Mouse (Mus musculus) CH12.LX (cell line): ENCODE results near the gene Cd200r3. TPM values are rescaled to one million over a fixed set of nuclear protein-coding genes. Genes with fewer than 3 reads are reported as not detected.
A peak's percentile ranks its signal among the peaks of the same experiment; 100 is the strongest.

ENCODE experiments used
- DNase-seq: peaks from one replicate; pipeline ENCODE4 v3.0.0-alpha.2; 2013; ENCODE audit errors: extremely low read depth
- H3K27ac ChIP-seq: 2 replicates; pipeline ENCODE4 v1.5.1; 2012; ENCODE audit warnings: low read depth, mild to moderate bottlenecking, control low read depth, moderate library complexity; ENCODE audit not compliant: insufficient read depth
- H3K27me3 ChIP-seq: replicated peaks from 2 replicates; pipeline ENCODE3; 2012; ENCODE audit warnings: inconsistent platforms
- H3K36me3 ChIP-seq, 2 experiments: replicated peaks in 1 of 2; 2 replicates each; pipeline versions ENCODE3 to v1.6.1; 2012; ENCODE audit warnings: inconsistent platforms in 1 of 2, low read length in 1 of 2, mild to moderate bottlenecking in 1 of 2, mixed read lengths in 1 of 2, moderate library complexity in 1 of 2; ENCODE audit not compliant: control insufficient read depth in 1 of 2, insufficient read depth in 1 of 2
- H3K4me1 ChIP-seq, 2 experiments: 2 replicates each; pipeline ENCODE4 v1.6.1; 2012; ENCODE audit warnings: inconsistent platforms in 1 of 2, moderate library complexity in 1 of 2; ENCODE audit not compliant: insufficient read depth in 2 of 2, control insufficient read depth in 1 of 2
- H3K4me2 ChIP-seq: 2 replicates; pipeline ENCODE4 v1.6.1; 2012; ENCODE audit warnings: low read depth, mild to moderate bottlenecking, control low read depth; ENCODE audit not compliant: poor library complexity, insufficient read depth, severe bottlenecking
- H3K4me3 ChIP-seq, 3 experiments: fragments of 150-350 bp in 1 of 3; sonication (generic) in 1 of 3; replicated peaks in 1 of 3; 2 replicates each; pipeline versions ENCODE3 to v1.5.1; 2011 to 2012; ENCODE audit warnings: low read depth in 2 of 3, low read length in 2 of 3, mild to moderate bottlenecking in 2 of 3, moderate library complexity in 2 of 3, control low read depth in 1 of 3, improper control_type of control experiment in 1 of 3, inconsistent platforms in 1 of 3, mixed read lengths in 1 of 3; ENCODE audit not compliant: poor library complexity in 1 of 3
- H3K79me2 ChIP-seq: replicated peaks from 2 replicates; pipeline ENCODE4 v1.6.1; 2012; ENCODE audit warnings: mild to moderate bottlenecking, moderate library complexity; ENCODE audit not compliant: control insufficient read depth, poor library complexity, insufficient read depth, severe bottlenecking; ENCODE audit errors: extremely low read depth
- H3K9ac ChIP-seq: 2 replicates; pipeline ENCODE4 v1.6.1; 2012; ENCODE audit warnings: low read depth, mild to moderate bottlenecking, control low read depth, moderate library complexity; ENCODE audit not compliant: insufficient read depth
- H3K9me3 ChIP-seq: replicated peaks from 2 replicates; pipeline ENCODE3; 2012; ENCODE audit warnings: low read length, inconsistent platforms, mixed read lengths
- BHLHE40 ChIP-seq: IDR thresholded peaks from 2 replicates; pipeline ENCODE4 v1.6.1; 2011; ENCODE audit warnings: mild to moderate bottlenecking, low read depth, low read length, improper control_type of control experiment
- CHD1 ChIP-seq: IDR thresholded peaks from 2 replicates; pipeline ENCODE4 v1.6.1; 2012; ENCODE audit warnings: low read depth, low read length, improper control_type of control experiment, inconsistent platforms
- CHD2 ChIP-seq: IDR thresholded peaks from 2 replicates; pipeline ENCODE4 v1.6.1; 2011; ENCODE audit warnings: low read length, improper control_type of control experiment
- CTCF ChIP-seq, 2 experiments: IDR thresholded peaks in 1 of 2; conservative IDR thresholded peaks in 1 of 2; 2 replicates each; pipeline ENCODE4 v1.5.1; 2011 to 2012; ENCODE audit warnings: low read depth in 2 of 2, low read length in 2 of 2, improper control_type of control experiment in 1 of 2, inconsistent platforms in 1 of 2, mild to moderate bottlenecking in 1 of 2, moderate library complexity in 1 of 2
- GABPA ChIP-seq: IDR thresholded peaks from 2 replicates; pipeline ENCODE4 v1.6.1; 2012; ENCODE audit warnings: low read depth, low read length, improper control_type of control experiment, inconsistent platforms; ENCODE audit not compliant: insufficient replicate concordance
- HCFC1 ChIP-seq: IDR thresholded peaks from 2 replicates; pipeline ENCODE4 v1.6.1; 2012; ENCODE audit warnings: low read depth, mild to moderate bottlenecking, inconsistent platforms, low read length, improper control_type of control experiment
- IRF4 ChIP-seq: IDR thresholded peaks from 2 replicates; pipeline ENCODE4 v1.6.1; 2014; ENCODE audit warnings: low read depth, mild to moderate bottlenecking, inconsistent platforms, low read length, improper control_type of control experiment
- JUND ChIP-seq: conservative IDR thresholded peaks from 2 replicates; pipeline ENCODE4 v1.6.1; 2011; ENCODE audit warnings: low read depth, low read length, improper control_type of control experiment
- KAT2A ChIP-seq: IDR thresholded peaks from 2 replicates; pipeline ENCODE4 v1.6.1; 2012; ENCODE audit warnings: low read length, improper control_type of control experiment, inconsistent platforms; ENCODE audit not compliant: insufficient replicate concordance
- MAZ ChIP-seq: IDR thresholded peaks from 2 replicates; pipeline ENCODE4 v1.6.1; 2012; ENCODE audit warnings: low read depth, mild to moderate bottlenecking, inconsistent platforms, low read length, improper control_type of control experiment, moderate library complexity
- MEF2A ChIP-seq: IDR thresholded peaks from 2 replicates; pipeline ENCODE4 v1.6.1; 2014; ENCODE audit warnings: low read depth, mild to moderate bottlenecking, inconsistent platforms, low read length, improper control_type of control experiment, borderline replicate concordance
- MXI1 ChIP-seq: IDR thresholded peaks from 2 replicates; pipeline ENCODE4 v1.6.1; 2011; ENCODE audit warnings: mild to moderate bottlenecking, low read depth, low read length, improper control_type of control experiment
- MYC ChIP-seq: IDR thresholded peaks from 2 replicates; pipeline ENCODE4 v1.6.1; 2011; ENCODE audit warnings: low read depth, mild to moderate bottlenecking, improper control_type of control experiment, low read length
- NELFE ChIP-seq: IDR thresholded peaks from 2 replicates; pipeline ENCODE4 v1.6.1; 2011; ENCODE audit warnings: low read depth, low read length, improper control_type of control experiment
- NRF1 ChIP-seq: IDR thresholded peaks from 2 replicates; pipeline ENCODE4 v1.6.1; 2014; ENCODE audit warnings: low read depth, mild to moderate bottlenecking, inconsistent platforms, low read length, improper control_type of control experiment, moderate library complexity
- PAX5 ChIP-seq: IDR thresholded peaks from 2 replicates; pipeline ENCODE4 v1.6.1; 2012; ENCODE audit warnings: low read length, inconsistent platforms, mixed read lengths
- POLR2A ChIP-seq: IDR thresholded peaks from 2 replicates; pipeline ENCODE4 v1.6.1; 2011; ENCODE audit warnings: low read depth, mild to moderate bottlenecking, improper control_type of control experiment, low read length
- POLR2AphosphoS2 ChIP-seq: IDR thresholded peaks from 2 replicates; pipeline ENCODE4 v1.6.1; 2011; ENCODE audit warnings: low read depth, low read length, improper control_type of control experiment
- SIN3A ChIP-seq: IDR thresholded peaks from 2 replicates; pipeline ENCODE4 v1.6.1; 2012; ENCODE audit warnings: low read length, improper control_type of control experiment, inconsistent platforms
- SMC3 ChIP-seq: IDR thresholded peaks from 2 replicates; pipeline ENCODE4 v1.6.1; 2011; ENCODE audit warnings: low read depth, low read length, improper control_type of control experiment
- TBP ChIP-seq: conservative IDR thresholded peaks from 2 replicates; pipeline ENCODE4 v1.6.1; 2011; ENCODE audit warnings: low read depth, low read length, improper control_type of control experiment
- TCF12 ChIP-seq: IDR thresholded peaks from 2 replicates; pipeline ENCODE4 v1.6.1; 2014; ENCODE audit warnings: low read depth, mild to moderate bottlenecking, inconsistent platforms, low read length, improper control_type of control experiment
- UBTF ChIP-seq: IDR thresholded peaks from 2 replicates; pipeline ENCODE4 v1.6.1; 2012; ENCODE audit warnings: low read depth, mild to moderate bottlenecking, inconsistent platforms, low read length, improper control_type of control experiment, moderate library complexity
- USF2 ChIP-seq: conservative IDR thresholded peaks from 2 replicates; pipeline ENCODE4 v1.6.1; 2011; ENCODE audit warnings: low read depth, low read length, improper control_type of control experiment
- ZC3H11A ChIP-seq: IDR thresholded peaks from 2 replicates; pipeline ENCODE4 v1.6.1; 2012; ENCODE audit warnings: low read depth, mild to moderate bottlenecking, inconsistent platforms, low read length, improper control_type of control experiment
- ZMIZ1 ChIP-seq: IDR thresholded peaks from 2 replicates; pipeline ENCODE4 v1.6.1; 2012; ENCODE audit warnings: low read depth, mild to moderate bottlenecking, inconsistent platforms, low read length, improper control_type of control experiment
- dilution Hi-C: fragments of 300-500 bp; cut with MboI; formaldehyde crosslinking; loops from 2 replicates; pipeline ENCODE4 v1.14.3; 2020; ENCODE audit warnings: low sequenced_read_pairs; ENCODE audit not compliant: extremely low pct_unique_long_range_greater_than_20kb, extremely low pct_ligation_motif_present
- in situ Hi-C: fragments of 300-500 bp; cut with MboI; formaldehyde crosslinking; loops from 3 replicates; pipeline ENCODE4 v1.14.3; 2019; ENCODE audit warnings: low sequenced_read_pairs, low pct_ligation_motif_present, low pct_unique_long_range_greater_than_20kb, mixed read lengths
- polyA plus RNA-seq: library from polyadenylated mRNA; unstranded; fragments of >175 nt; gene quantifications from 2 replicates; pipeline ENCODE4 v1.2.1, GENCODE M21; 2012; ENCODE audit warnings: low read depth; ENCODE audit not compliant: insufficient read length
- total RNA-seq, 2 experiments: library from RNA; depleted of rRNA; stranded (reverse); fragments of 300-350 nt in 1 of 2; fragments of >200 nt in 1 of 2; gene quantifications; 2 replicates each; pipeline ENCODE4 v1.2.3; 2012 to 2014

The Cd200r3 gene
- total and polyA plus RNA-seq, 3 experiments, result 5.0 to 17.6 (median 6.9) TPM

DNA sequence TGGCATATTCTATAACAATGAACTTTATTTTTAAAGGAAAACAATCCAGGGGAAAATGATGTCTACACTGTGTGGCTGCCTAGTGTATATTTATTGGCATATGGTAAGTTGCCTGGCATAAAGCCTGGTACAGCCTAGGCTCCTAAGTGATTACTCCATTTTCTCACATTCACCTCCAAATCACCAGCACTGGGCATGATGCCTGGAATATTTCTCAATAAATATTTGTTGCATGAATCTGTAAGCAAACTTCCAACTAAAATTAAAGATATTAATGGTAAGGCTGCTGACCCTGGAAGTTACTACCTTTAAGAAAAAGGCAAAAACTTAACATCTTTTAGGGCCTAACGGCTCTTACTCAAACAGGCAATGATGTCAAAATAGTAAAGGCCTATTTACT is 72.1 kb downstream of the Cd200r3 start:
- H3K27ac ChIP-seq, result no peak overlapping the region
- H3K4me1 ChIP-seq, result peaks cover 3 to 11% of the 10 kb centered on the region in 2 experiments; a peak in 2 of 4 replicates
- H3K79me2 ChIP-seq, result no peaks in the 10 kb centered on the region
- in situ Hi-C loops, result loop anchor here (10.0 kb wide), 1 partner anchor 51 kb away; no protein-coding TSS in a partner anchor
- H3K9me3 ChIP-seq, result peaks cover 3% of the 10 kb centered on the region
- no peak for TF ChIP-seq SIN3A
- no peak for TF ChIP-seq SMC3
- TF ChIP-seq NRF1, result no peak
- no peak for TF ChIP-seq POLR2AphosphoS2
- TF ChIP-seq TBP, result no peak
- no peak for TF ChIP-seq POLR2A
- no peak for TF ChIP-seq MXI1
- TF ChIP-seq MYC, result no peak
- no peak for TF ChIP-seq ZMIZ1
- TF ChIP-seq CHD1, result no peak
- no peak for TF ChIP-seq GABPA
- no peak for TF ChIP-seq ZC3H11A
- TF ChIP-seq IRF4, result no peak
- no peak for TF ChIP-seq JUND
- TF ChIP-seq NELFE, result no peak
- no peak for TF ChIP-seq USF2
- TF ChIP-seq HCFC1, result no peak
- TF ChIP-seq MAZ, result no peak
- TF ChIP-seq TCF12, result no peak
- TF ChIP-seq PAX5, result no peak
- H3K27me3 ChIP-seq, result no peaks in the 10 kb centered on the region
- no peak overlapping the region for H3K4me3 ChIP-seq
- no peak for DNase-seq
- H3K4me2 ChIP-seq, result no peak overlapping the region
- dilution Hi-C loops, result no loop called here
- no peak overlapping the region for H3K9ac ChIP-seq
- peaks cover 0 to 2% of the 10 kb centered on the region in 2 experiments for H3K36me3 ChIP-seq

- TF ChIP-seq CHD2 (no peak), ZMIZ1 (no peak), CTCF (conservative IDR thresholded peaks at IDR 0.05 in 1 of 2, IDR thresholded peaks at IDR 0.05 in 1 of 2; ENCODE audit: low read depth in 2 of 2, low read length in 2 of 2) (no peak), GABPA (no peak), MAZ (no peak), POLR2A (no peak), TBP (no peak), BHLHE40 (no peak), UBTF (no peak), KAT2A (no peak), MYC (no peak), MEF2A (no peak)
- TF ChIP-seq, all 38 proteins: peak for 0
- peaks cover 0 to 2% of the 10 kb centered on the region in 2 experiments for H3K36me3 ChIP-seq
- H3K79me2 ChIP-seq, result no peaks in the 10 kb centered on the region
- no peak overlapping the region for H3K4me3 ChIP-seq
- no peak overlapping the region for H3K27ac ChIP-seq
- peaks cover 3% of the 10 kb centered on the region for H3K9me3 ChIP-seq
- peaks cover 3 to 20% of the 10 kb centered on the region in 2 experiments; a peak in 2 of 4 replicates for H3K4me1 ChIP-seq
- no peaks in the 10 kb centered on the region for H3K27me3 ChIP-seq
- peak; percentile 71 for DNase-seq
- in situ Hi-C loops (loop anchor here (10.0 kb wide), 1 partner anchor 52 kb away; no protein-coding TSS in a partner anchor), dilution Hi-C loops (no loop called here)
- H3K4me2 ChIP-seq, result no peak overlapping the region
- no peak overlapping the region for H3K9ac ChIP-seq
These were observed 73.0 kb downstream of the Cd200r3 start for GRCm38 (mm10) chr16:45016488-45016887.
